Mouse (Mus musculus) embryonic facial prominence, embryonic 15.5 days (tissue): ENCODE measurements around the gene Cyp46a1. TPM values are rescaled to one million over a fixed set of nuclear protein-coding genes. Genes with fewer than 3 reads are reported as not detected.
A peak's percentile ranks its signal among the peaks of the same experiment; 100 is the strongest.

ENCODE experiments used
- ATAC-seq: fragments of 200-750 bp; cut with Nextera tagmentation; 2 replicates; pipeline ENCODE4 v1.8.0; 2017; ENCODE audit warnings: low read depth, moderate TSS enrichment; ENCODE audit not compliant: insufficient number of reproducible peaks, low FRiP score, low TSS enrichment
- H3K27ac ChIP-seq: fragments of 300-500 bp; sonication (generic); replicated peaks from 2 replicates; pipeline ENCODE4 v1.5.1; 2015; ENCODE audit warnings: mild to moderate bottlenecking, inconsistent platforms
- H3K27me3 ChIP-seq: fragments of 300-500 bp; sonication (generic); 2 replicates; pipeline ENCODE4 v1.6.1; 2015; ENCODE audit warnings: inconsistent platforms
- H3K36me3 ChIP-seq: fragments of 300-500 bp; sonication (generic); 2 replicates; pipeline ENCODE4 v1.6.1; 2015; ENCODE audit warnings: mild to moderate bottlenecking, inconsistent platforms
- H3K4me1 ChIP-seq: fragments of 300-500 bp; sonication (generic); 2 replicates; pipeline ENCODE4 v1.6.1; 2015; ENCODE audit warnings: inconsistent platforms
- H3K4me2 ChIP-seq: fragments of 300-500 bp; sonication (generic); replicated peaks from 2 replicates; pipeline ENCODE4 v1.6.1; 2015; ENCODE audit warnings: mild to moderate bottlenecking, inconsistent platforms
- H3K4me3 ChIP-seq: fragments of 300-500 bp; sonication (generic); replicated peaks from 2 replicates; pipeline ENCODE4 v1.5.1; 2015; ENCODE audit warnings: mild to moderate bottlenecking, inconsistent platforms
- H3K9ac ChIP-seq: fragments of 300-500 bp; sonication (generic); 2 replicates; pipeline ENCODE4 v1.6.1; 2015; ENCODE audit warnings: inconsistent platforms
- H3K9me3 ChIP-seq: fragments of 300-500 bp; sonication (generic); replicated peaks from 2 replicates; pipeline ENCODE4 v1.6.1; 2016; ENCODE audit warnings: inconsistent platforms
- WGBS: fragments of 180-500 bp; shearing (Covaris S2); methylation state at CpG from one replicate; pipeline ENCODE4 v1.1.7; 2015; 5-methylcytosine and 5-hydroxymethylcytosine counted together
- polyA plus RNA-seq: library from polyadenylated mRNA; unstranded; fragments of >200 nt; fragmentation: Nextera tagmentation; extraction: Ambion mirVana; gene quantifications from 2 replicates; pipeline ENCODE4 v1.2.1, GENCODE M21; 2015

Gene Cyp46a1
- polyA plus RNA-seq, 1 experiment from 2014 or later = 9.5 TPM

DNA sequence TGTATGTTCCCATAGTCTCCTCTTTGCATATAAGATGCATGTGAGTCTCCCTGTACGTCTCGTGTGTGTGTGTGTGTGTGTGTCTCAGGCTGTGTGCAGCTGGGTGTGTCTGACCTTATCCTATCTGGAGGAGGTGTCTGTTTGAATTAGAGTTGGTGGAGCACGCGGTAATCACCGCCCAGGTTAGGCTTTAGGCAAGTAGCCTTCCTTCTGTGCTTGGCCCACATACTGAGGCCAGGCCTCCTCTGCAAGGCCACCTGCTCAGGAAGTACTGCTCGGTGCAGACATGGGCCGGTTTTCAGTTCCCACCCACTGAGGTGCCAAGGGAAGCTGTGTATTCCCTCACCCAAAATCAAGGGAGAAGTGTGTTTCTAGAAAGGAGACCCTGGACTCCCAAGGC lies 31.7 kb downstream of the Cyp46a1 start:
- Histone ChIP-seq H3K27me3 (no peaks in the 10 kb centered on the region), H3K27ac (no peak overlapping the region; the same call in 1 of the 2 replicates), H3K36me3 (no peaks in the 10 kb centered on the region), H3K9me3 (no peaks in the 10 kb centered on the region), H3K4me3 (no peak overlapping the region), H3K9ac (no peak overlapping the region), H3K4me1 (peaks cover 37% of the 10 kb centered on the region), H3K4me2 (no peak overlapping the region)
- WGBS = 59% methylated on average over 7 of the region's 7 CpGs
- ATAC-seq = no peak

DNA sequence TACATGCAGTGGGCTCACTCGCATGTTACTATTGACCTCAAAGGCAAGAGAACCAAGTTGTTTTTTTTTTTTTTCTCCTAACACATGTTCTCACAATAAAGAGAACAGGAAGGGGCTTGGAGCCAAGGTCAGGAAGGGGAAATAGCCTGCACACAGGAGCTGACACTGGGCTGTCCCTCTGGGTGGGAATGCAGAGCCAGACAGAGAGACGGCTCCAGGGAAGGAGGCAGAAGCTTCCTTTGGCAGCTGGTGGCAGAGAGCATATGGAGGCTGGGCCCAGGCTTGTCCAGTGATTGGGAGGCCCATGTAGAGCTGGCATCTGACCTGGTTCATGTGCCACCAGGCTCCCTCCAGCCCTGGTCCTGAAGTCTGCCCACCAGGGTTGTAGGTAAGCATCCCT lies 33.7 kb downstream of the Cyp46a1 start:
- no peak overlapping the region for H3K4me3 ChIP-seq
- H3K4me1 ChIP-seq = peaks cover 49% of the 10 kb centered on the region
- ATAC-seq = no peak
- no peaks in the 10 kb centered on the region for H3K9me3 ChIP-seq
- H3K9ac ChIP-seq = no peak overlapping the region
- H3K36me3 ChIP-seq = no peaks in the 10 kb centered on the region
- no peak overlapping the region for H3K27ac ChIP-seq
- 64% methylated on average over 2 of the region's 2 CpGs for WGBS
- H3K4me2 ChIP-seq = no peak overlapping the region
- no peaks in the 10 kb centered on the region for H3K27me3 ChIP-seq

DNA sequence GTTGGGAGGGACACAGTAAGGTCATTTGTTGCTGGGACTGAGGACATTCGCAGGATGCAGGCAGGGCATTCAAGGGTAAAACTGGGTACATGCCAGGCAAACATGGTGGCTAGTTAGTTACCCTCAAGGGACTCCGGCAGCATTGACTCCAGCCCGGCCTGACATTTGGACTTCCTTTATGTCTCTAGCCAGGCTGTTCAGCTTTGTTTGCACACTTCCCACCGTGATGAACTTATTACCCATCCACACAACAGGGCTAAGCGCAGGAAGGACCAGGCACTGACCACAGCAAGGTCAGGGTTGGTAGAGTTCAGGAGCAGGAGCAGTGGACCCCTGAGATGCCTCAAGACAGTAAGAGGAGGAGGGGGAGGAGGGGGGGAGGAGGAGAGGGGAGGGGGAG lies 34.7 kb downstream of the Cyp46a1 start:
- ATAC-seq = no peak
- Histone ChIP-seq H3K27ac (no peak overlapping the region), H3K36me3 (no peaks in the 10 kb centered on the region), H3K9ac (no peak overlapping the region), H3K9me3 (no peaks in the 10 kb centered on the region), H3K4me3 (no peak overlapping the region), H3K4me2 (no peak overlapping the region), H3K4me1 (peaks cover 45% of the 10 kb centered on the region), H3K27me3 (no peaks in the 10 kb centered on the region)
- 68% methylated on average over 5 of the region's 5 CpGs for WGBS

DNA sequence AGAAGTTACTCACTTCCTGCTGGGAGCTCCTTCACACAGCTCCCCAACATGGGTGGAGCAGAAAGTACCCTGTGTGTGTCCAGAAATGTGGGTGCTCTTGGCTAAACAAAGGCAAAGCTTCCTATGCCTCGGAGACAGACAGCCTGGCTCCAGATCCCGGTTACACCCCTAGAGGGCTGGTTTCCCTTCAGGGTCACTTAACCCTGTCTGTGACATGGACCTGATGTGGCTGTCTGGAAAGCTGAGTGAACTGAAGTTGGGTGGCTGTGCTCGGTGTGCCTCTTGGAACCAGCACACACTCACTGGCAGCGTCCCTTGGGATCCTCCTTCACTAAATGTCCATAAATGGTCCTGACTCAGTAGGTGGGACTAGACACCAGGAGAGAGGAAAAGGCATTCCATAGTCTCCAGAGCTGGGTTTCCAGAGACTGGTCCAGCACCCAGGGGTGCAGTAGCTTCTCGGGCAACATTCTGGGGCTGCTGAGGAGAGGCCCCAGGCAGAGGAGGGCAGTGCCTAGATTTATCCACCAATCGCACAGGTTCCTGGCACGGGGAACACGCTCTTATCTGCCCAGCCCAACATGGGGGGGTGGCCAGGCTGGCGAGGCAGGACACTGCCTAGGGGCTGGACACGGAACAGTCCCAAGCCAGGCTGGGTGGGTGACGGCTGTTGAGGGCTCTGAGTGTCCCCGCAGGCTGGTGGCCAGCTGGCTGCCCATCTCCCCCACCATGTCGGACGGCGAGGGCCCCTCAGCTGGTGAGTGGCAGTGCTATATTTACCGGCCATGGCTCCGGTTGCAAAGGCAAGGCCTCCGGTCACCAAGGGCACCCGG lies 36.6 kb downstream of the Cyp46a1 start, which contains the start of gene Eml1:
Gene Eml1 (plus strand): TSS at position 362 of the 833 bp plus-strand sequence.
- 71% methylated on average over 19 of the region's 19 CpGs for WGBS
- ATAC-seq = peak; percentile 44; the same call in 1 of the 2 replicates

DNA sequence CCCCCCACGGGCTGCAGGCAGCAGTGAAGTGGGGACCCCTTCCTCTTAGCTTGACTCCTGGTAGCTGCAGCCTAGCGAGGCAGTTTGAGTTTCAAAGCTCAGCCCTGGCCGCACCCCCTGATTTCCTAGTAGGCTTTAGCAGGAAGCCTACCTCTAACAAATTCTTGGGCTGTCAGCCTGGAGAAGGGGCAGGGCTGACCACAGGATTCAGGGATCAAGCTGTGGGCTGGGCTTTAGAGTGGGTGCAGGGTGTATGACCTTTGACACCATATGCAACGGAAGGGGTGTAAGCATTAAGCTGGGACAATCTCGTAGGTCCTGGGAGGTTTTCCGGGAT lies 37.2 kb downstream of the Cyp46a1 start:
- Histone ChIP-seq H3K4me1 (peaks cover 25% of the 10 kb centered on the region), H3K9me3 (no peaks in the 10 kb centered on the region), H3K4me2 (no peak overlapping the region), H3K36me3 (no peaks in the 10 kb centered on the region), H3K9ac (no peak overlapping the region), H3K27me3 (no peaks in the 10 kb centered on the region), H3K27ac (0 out of 2 replicates have a peak overlapping the region, but pooled peaks have one; percentile 13), H3K4me3 (no peak overlapping the region)
- 70% methylated on average over 6 of the region's 6 CpGs for WGBS
- no peak for ATAC-seq

More for the DNA sequence above, 36.6 kb downstream of the Cyp46a1 start, which contains the start of gene Eml1:
- peaks cover 28% of the 10 kb centered on the region for H3K4me1 ChIP-seq
- H3K9ac ChIP-seq = no peak within 1 kb of the TSS
- H3K27me3 ChIP-seq = no peaks in the 10 kb centered on the region
- 0 out of 2 replicates have a peak within 1 kb of the TSS, but pooled peaks have one; percentile 13 for H3K27ac ChIP-seq
- no peak within 1 kb of the TSS for H3K4me2 ChIP-seq
- no peak within 1 kb of the TSS for H3K4me3 ChIP-seq
- H3K9me3 ChIP-seq = no peaks in the 10 kb centered on the region
- H3K36me3 ChIP-seq = no peaks in the 10 kb centered on the region

DNA sequence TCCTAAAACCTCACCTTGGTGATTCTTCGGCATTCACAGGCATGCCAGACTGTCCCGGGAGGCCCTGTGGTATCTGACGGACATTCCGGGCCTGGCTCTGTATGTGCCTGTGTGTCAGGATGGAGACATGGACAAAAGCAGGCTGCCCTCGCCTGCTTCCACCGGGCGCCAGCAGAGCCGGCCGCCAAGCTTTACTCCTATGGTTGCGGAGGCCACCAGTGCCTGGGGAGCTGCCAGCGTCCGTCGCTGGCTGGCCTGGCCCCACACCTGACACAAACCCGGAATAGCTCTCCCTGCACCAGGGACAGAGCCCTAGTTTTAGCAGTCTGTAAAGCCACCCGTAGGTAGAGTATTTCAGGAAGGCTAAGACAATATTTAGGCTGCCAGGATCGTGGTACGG lies 38.1 kb downstream of the Cyp46a1 start:
- no peaks in the 10 kb centered on the region for H3K36me3 ChIP-seq
- H3K27ac ChIP-seq = no peak overlapping the region
- no peaks in the 10 kb centered on the region for H3K27me3 ChIP-seq
- no peak overlapping the region for H3K4me2 ChIP-seq
- no peak for ATAC-seq
- H3K9ac ChIP-seq = no peak overlapping the region
- H3K4me1 ChIP-seq = peaks cover 25% of the 10 kb centered on the region
- WGBS = 81% methylated on average over 17 of the region's 17 CpGs
- H3K9me3 ChIP-seq = no peaks in the 10 kb centered on the region
- H3K4me3 ChIP-seq = no peak overlapping the region

DNA sequence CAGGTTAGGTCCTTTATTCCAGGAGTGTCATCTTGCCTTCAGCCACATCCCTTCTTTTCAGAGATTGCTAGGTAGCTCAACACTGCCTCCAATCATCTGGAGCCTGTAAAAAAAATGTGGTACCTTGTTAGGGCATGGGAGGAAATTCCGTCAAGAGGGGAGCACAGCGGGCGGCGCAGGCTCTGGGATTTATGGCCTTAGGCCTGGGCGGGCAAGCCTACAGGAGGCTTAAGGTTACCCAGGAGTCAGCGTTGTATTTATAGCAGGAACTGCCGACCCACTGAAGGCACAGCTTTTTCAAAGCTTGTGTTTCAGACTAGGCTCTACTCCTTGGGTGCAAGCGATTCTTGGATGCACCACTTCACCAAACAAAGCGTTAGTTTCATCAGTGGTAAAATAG lies 39.4 kb downstream of the Cyp46a1 start:
- Histone ChIP-seq H3K4me3 (no peak overlapping the region), H3K27me3 (no peaks in the 10 kb centered on the region), H3K4me1 (peaks cover 25% of the 10 kb centered on the region), H3K4me2 (no peak overlapping the region), H3K27ac (no peak overlapping the region), H3K9me3 (no peaks in the 10 kb centered on the region), H3K9ac (no peak overlapping the region), H3K36me3 (no peaks in the 10 kb centered on the region)
- 63% methylated on average over 9 of the region's 9 CpGs for WGBS
- ATAC-seq = no peak

DNA sequence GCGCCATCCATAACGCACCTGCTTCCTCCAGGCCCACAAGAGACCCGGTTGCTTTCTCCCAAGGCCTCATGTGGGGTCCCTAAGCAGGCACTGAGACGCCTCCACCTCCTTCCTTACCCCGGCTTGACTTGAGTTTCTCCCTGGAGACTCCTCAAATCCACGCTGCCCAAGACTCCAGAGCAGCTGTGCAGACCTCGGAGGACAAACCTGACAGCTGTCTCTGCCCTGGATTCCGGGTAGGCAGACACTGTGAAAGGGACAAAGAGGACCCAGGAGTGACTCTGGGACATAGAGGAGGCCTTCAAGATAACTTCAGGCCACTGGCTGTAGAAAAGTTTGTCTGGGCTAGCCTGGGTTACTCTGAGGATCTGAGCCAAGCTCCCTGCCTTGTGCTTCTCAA lies 40.5 kb downstream of the Cyp46a1 start:
- Histone ChIP-seq H3K9me3 (no peaks in the 10 kb centered on the region), H3K27ac (no peak overlapping the region), H3K27me3 (no peaks in the 10 kb centered on the region), H3K4me2 (no peak overlapping the region), H3K36me3 (no peaks in the 10 kb centered on the region), H3K9ac (no peak overlapping the region), H3K4me3 (no peak overlapping the region), H3K4me1 (peaks cover 22% of the 10 kb centered on the region)
- no peak for ATAC-seq
- WGBS = 73% methylated on average over 8 of the region's 8 CpGs

DNA sequence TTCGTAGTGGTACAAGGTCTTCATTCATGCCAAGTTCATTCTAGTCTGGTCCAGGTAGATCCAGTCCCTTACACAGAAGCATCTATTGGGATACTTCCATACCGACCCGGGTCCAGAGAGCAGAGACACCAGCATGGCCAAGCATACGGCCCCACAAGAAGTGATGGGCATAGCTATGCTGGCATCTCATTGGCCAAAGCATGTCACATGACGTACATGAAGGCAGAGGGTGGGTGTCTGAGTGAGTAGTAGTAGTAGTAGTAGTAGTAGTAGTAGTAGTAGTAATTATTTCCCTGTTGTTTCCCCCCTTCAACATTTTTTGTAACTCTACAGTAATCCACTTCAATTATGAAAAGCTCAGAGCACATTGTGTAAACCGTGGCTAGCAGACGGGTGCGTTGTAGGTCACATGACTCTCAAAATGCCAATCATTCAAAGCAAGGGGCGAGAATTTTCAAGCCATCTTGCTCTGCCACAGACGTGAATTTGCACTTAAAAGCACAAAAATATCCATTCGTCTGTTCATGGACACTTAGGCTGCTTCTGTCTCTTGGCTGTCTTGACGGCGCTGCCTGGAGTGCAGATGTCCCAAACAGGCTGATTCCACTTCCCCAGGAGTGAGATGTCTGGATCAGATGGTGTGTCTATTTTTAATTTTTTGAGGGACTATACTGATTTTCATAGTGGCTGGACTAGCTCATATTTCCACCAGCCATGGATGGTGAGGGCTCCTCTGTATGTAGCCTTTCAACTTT lies 44.4 kb downstream of the Cyp46a1 start:
- WGBS = 70% methylated on average over 13 of the region's 13 CpGs
- H3K4me3 ChIP-seq = no peak overlapping the region

DNA sequence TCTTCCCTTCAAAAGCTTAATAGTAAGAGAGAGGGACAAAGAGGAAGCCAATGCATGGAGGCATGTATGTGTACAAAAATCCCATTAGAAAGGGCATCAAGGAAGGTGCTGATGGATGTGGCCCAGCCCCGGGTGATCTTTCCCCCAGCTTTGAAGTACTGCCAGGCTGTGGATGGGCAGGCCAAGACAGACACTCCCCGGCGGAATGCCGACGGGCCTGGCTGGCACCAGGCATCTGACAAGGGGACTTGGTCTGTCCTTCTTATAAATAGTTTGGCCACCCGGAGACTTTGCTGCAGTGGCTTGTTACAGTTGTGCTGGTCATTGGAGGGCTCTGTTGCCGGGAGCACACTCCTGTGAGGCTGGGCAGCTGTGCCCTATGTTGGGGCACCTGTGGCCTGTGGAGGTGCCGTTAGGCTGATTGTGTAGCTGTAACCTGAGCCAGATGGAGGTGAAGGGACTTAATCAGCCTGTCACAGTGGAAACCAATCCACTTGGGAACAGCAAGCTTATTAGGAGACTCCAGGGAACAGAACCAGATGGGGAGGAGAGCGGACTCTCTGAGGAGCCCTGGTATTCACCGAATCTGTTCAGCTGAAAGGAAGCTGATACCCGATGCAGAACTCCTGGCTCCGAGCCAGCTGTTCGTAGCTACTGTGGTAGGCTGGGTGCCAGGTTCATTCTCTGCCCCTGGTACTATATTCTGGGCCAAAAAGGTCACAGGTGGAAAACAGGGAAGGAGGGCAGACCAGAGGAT lies 52.5 kb downstream of the Cyp46a1 start:
- Histone ChIP-seq H3K4me3 (no peak overlapping the region), H3K4me1 (peaks cover 18% of the 10 kb centered on the region), H3K27me3 (no peaks in the 10 kb centered on the region), H3K9ac (no peak overlapping the region), H3K9me3 (no peaks in the 10 kb centered on the region), H3K27ac (0 out of 2 replicates have a peak overlapping the region, but pooled peaks have one; percentile 7), H3K36me3 (no peaks in the 10 kb centered on the region), H3K4me2 (no peak overlapping the region)
- ATAC-seq = peak; percentile 75
- 35% methylated on average over 13 of the region's 13 CpGs for WGBS

More for the DNA sequence above, 44.4 kb downstream of the Cyp46a1 start:
- no peak overlapping the region for H3K4me2 ChIP-seq
- H3K9me3 ChIP-seq = no peaks in the 10 kb centered on the region
- no peak overlapping the region for H3K9ac ChIP-seq
- no peak for ATAC-seq
- no peaks in the 10 kb centered on the region for H3K36me3 ChIP-seq
- no peak overlapping the region; the same call in 1 of the 2 replicates for H3K27ac ChIP-seq
- H3K27me3 ChIP-seq = no peaks in the 10 kb centered on the region
- no peaks in the 10 kb centered on the region for H3K4me1 ChIP-seq

DNA sequence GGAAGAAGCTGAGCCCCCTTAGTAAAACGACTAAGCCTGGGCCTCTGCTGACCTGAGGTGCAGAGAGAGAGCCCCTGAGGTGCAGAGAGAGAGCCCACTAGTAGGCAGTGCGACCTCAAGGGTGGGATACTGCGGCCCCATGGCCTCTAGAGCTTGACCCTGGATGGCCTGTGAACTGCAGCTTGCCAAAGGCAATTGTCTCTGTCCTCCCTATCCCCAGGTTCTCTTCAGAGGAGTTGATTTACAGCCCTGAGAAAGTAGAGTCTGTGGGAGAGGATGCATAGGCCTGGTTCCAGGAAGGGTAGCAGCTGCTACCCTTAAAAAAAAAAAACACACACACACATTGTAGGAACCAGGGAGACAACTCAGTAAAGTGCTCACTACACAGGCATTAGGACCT lies 55.5 kb downstream of the Cyp46a1 start:
- no peaks in the 10 kb centered on the region for H3K36me3 ChIP-seq
- no peaks in the 10 kb centered on the region for H3K9me3 ChIP-seq
- no peak overlapping the region for H3K27ac ChIP-seq
- no peak overlapping the region for H3K4me2 ChIP-seq
- H3K27me3 ChIP-seq = no peaks in the 10 kb centered on the region
- no peak for ATAC-seq
- no peak overlapping the region for H3K4me3 ChIP-seq
- peaks cover 23% of the 10 kb centered on the region for H3K4me1 ChIP-seq
- H3K9ac ChIP-seq = no peak overlapping the region
- WGBS = 39% methylated on average over 3 of the region's 3 CpGs
